Mouse (Mus musculus) myocyte (in vitro differentiated cells): ENCODE data around the gene Tmem230.

ENCODE experiments used
- CEBPB ChIP-seq: IDR thresholded peaks from 2 replicates; pipeline ENCODE4 v1.6.1; 2011; ENCODE audit warnings: mild to moderate bottlenecking, moderate library complexity; ENCODE audit not compliant: poor library complexity, insufficient read depth, severe bottlenecking
- MAX ChIP-seq: IDR thresholded peaks from one replicate; pipeline ENCODE4 v1.6.1; 2011; ENCODE audit warnings: low read depth, mild to moderate bottlenecking, control low read depth
- MYOG ChIP-seq, 3 experiments: IDR thresholded peaks; one replicate each; pipeline ENCODE4 v1.6.1; 2011; ENCODE audit warnings: control low read depth in 2 of 3, low read depth in 2 of 3, mild to moderate bottlenecking in 2 of 3; ENCODE audit not compliant: insufficient read length in 2 of 3, control insufficient read depth in 1 of 3, insufficient read depth in 1 of 3
- POLR2A ChIP-seq: IDR thresholded peaks from one replicate; pipeline ENCODE4 v1.6.1; 2011; ENCODE audit warnings: low read depth, mild to moderate bottlenecking, control low read depth, moderate library complexity; ENCODE audit not compliant: insufficient read length
- POLR2AphosphoS2 ChIP-seq: IDR thresholded peaks from one replicate; pipeline ENCODE4 v1.6.1; 2011; ENCODE audit warnings: low read depth, control low read depth; ENCODE audit not compliant: insufficient read length
- USF1 ChIP-seq: IDR thresholded peaks from one replicate; pipeline ENCODE4 v1.6.1; 2011; ENCODE audit warnings: low read depth, mild to moderate bottlenecking, control low read depth, moderate library complexity

- TF ChIP-seq MYOG (IDR thresholded peaks at IDR 0.05; ENCODE audit: control insufficient read depth in 1 of 3, insufficient read depth in 1 of 3, insufficient read length in 2 of 3, low read depth in 2 of 3) = no peak
- no peak for TF ChIP-seq POLR2A
- no peak for TF ChIP-seq USF1
- TF ChIP-seq POLR2AphosphoS2 = no peak
- no peak for TF ChIP-seq MAX
- no peak for TF ChIP-seq CEBPB
These were observed 11.6 kb downstream of the Tmem230 start for GRCm38 (mm10) chr2:132235975-132236374.
